Mouse (Mus musculus) heart, adult 2 months (tissue): ENCODE measurements at regions not wholly inside any gene's neighbourhood (a gene's known extent, or its start where the extent isn't known, plus 50 kb on each side); places are given as distances from the start of the nearest gene placed in this dataset.

Source experiments
- DNase-seq, 2 experiments: peaks; one replicate each; pipeline ENCODE4 v3.0.0; 2021
- H3K27ac ChIP-seq: fragments of 200-600 bp; 2 replicates; pipeline ENCODE4 v1.8.1; 2022
- H3K27me3 ChIP-seq: fragments of 200-500 bp; 2 replicates; pipeline ENCODE4 v1.6.1; 2012; ENCODE audit warnings: mild to moderate bottlenecking, low read length, inconsistent platforms, mixed read lengths; ENCODE audit not compliant: control insufficient read depth, insufficient read depth
- H3K36me3 ChIP-seq: fragments of 200-500 bp; 2 replicates; pipeline ENCODE4 v1.6.1; 2012; ENCODE audit warnings: low read length, inconsistent platforms; ENCODE audit not compliant: control insufficient read depth, insufficient read depth
- H3K4me1 ChIP-seq: fragments of 200-500 bp; 2 replicates; pipeline ENCODE4 v1.6.1; 2011; ENCODE audit warnings: low read length; ENCODE audit not compliant: control insufficient read depth, insufficient read depth
- H3K4me3 ChIP-seq: fragments of 200-600 bp; 2 replicates; pipeline ENCODE4 v1.8.1; 2022
- H3K79me2 ChIP-seq: fragments of 200-500 bp; replicated peaks from 2 replicates; pipeline ENCODE4 v1.6.1; 2012; ENCODE audit warnings: mild to moderate bottlenecking, inconsistent platforms, low read length, moderate library complexity, mixed read lengths; ENCODE audit not compliant: control insufficient read depth, insufficient read depth
- H3K9ac ChIP-seq: fragments of 200-500 bp; 2 replicates; pipeline ENCODE4 v1.6.1; 2012; ENCODE audit warnings: low read depth, mild to moderate bottlenecking, control low read depth, inconsistent platforms, low read length, mixed read lengths
- CTCF ChIP-seq: fragments of 200-600 bp; IDR thresholded peaks from 2 replicates; pipeline ENCODE4 v1.8.1; 2022; ENCODE audit warnings: antibody characterized with exemption, mild to moderate bottlenecking, moderate library complexity
- EP300 ChIP-seq: fragments of 200-500 bp; IDR thresholded peaks from 2 replicates; pipeline ENCODE4 v1.6.1; 2011; ENCODE audit warnings: low read depth, low read length, control low read depth; ENCODE audit not compliant: insufficient read depth
- POLR2A ChIP-seq: fragments of 200-500 bp; IDR thresholded peaks from 2 replicates; pipeline ENCODE4 v1.6.1; 2011; ENCODE audit warnings: mild to moderate bottlenecking, low read depth, low read length, control low read depth; ENCODE audit not compliant: insufficient read depth
- WGBS: fragments of 180-500 bp; shearing (Covaris S2); methylation state at CpG from one replicate; pipeline ENCODE4 v1.1.7; 2018; 5-methylcytosine and 5-hydroxymethylcytosine counted together
- intact Hi-C: fragments of 180-260 bp; cut with DNase I; formaldehyde crosslinking; loops from one replicate; pipeline ENCODE4 v1.15.1; 2025

DNA sequence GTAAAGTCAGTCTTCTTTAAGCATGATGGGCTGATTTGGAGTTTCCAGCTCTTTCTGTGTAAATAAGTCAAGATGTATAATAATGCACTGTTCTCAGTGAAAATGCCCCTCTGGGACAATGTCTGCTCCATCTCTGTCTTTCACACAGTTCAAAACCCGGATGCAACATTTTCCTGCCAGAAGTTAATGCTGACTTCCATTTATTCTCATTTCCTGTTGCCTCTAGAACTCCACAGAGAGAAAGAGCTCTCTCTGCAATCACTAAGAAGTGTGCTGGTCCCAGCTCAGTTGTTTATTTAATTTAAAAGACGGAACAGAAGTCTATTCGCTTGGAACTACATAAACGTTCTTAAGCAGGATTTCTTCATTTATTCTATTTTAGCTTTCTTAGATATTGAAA lies 92.0 kb upstream of the Hpgd start:
- Histone ChIP-seq H3K79me2 (no peaks in the 10 kb centered on the region), H3K27me3 (no peaks in the 10 kb centered on the region), H3K4me1 (no peaks in the 10 kb centered on the region), H3K9ac (no peak overlapping the region), H3K36me3 (no peaks in the 10 kb centered on the region), H3K27ac (no peak overlapping the region), H3K4me3 (no peak overlapping the region)
- DNase-seq = no peak
- TF ChIP-seq POLR2A (no peak), CTCF (no peak), EP300 (no peak)
- intact Hi-C loops = no loop called here
- WGBS = 33% methylated on average over 4 of the region's 4 CpGs

DNA sequence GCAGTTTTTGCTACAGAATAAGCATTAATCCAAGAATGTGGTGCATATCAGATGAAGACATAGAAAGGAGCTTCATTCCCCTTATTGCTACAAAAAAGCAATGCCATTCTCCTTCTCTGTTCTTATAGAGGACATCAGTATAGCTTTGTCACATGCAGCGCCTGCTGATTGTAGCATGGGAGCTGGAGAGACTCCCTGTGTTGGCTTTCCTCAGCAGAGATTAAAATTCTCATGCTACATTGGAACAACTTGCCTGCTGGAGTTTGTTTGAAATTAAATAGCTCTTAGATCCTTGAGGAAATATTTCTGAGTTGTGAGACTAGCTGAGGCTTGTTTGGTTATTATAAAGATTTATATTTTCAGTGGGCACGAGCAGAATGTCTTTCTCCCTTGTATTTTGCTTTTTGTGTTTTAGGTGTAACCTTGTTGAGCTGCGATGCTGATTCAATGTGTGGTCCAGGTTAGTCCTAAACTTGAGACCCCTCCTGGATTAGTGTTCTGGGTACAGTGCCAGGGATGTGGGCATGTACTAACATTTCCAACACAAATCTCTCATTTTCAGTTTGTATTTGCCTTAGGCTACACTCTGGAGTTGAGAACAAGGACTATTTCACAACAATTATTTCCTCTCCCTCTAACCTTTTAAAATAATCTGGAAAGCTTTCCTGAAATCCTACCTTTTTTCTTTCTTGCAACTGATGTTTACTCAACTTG lies 82.3 kb upstream of the Hpgd start:
- 89% methylated on average over 3 of the region's 3 CpGs for WGBS
- no peak for DNase-seq
- Histone ChIP-seq H3K27ac (no peak overlapping the region), H3K4me1 (no peaks in the 10 kb centered on the region), H3K79me2 (no peaks in the 10 kb centered on the region), H3K9ac (no peak overlapping the region), H3K4me3 (no peak overlapping the region), H3K27me3 (no peaks in the 10 kb centered on the region), H3K36me3 (no peaks in the 10 kb centered on the region)
- intact Hi-C loops = no loop called here
- TF ChIP-seq EP300 (no peak), POLR2A (no peak), CTCF (no peak)

DNA sequence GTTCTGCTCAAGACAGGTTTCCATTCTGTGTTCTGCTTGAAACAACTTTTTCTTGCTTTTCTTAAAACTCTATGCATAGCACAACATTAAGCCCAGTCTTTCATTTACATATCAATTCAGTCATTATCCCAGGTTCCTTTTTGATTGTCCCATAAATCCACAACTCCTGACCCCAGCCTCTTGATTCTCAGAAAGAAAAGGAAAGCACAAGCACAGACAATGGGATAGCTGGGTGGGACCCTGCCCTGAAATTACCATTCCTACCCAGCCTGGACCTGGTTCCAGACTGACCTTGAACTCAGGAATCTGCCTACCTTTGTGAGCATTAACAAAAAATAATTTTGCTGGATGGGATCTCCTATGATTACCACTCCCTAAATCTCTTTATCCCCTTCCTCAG lies 75.5 kb upstream of the Hpgd start:
- no peak for TF ChIP-seq POLR2A
- no peak for TF ChIP-seq CTCF
- TF ChIP-seq EP300 = no peak
- H3K36me3 ChIP-seq = no peaks in the 10 kb centered on the region
- intact Hi-C loops = no loop called here
- no peak for DNase-seq
- H3K9ac ChIP-seq = no peak overlapping the region
- no peaks in the 10 kb centered on the region for H3K4me1 ChIP-seq
- no peak overlapping the region for H3K4me3 ChIP-seq
- H3K27ac ChIP-seq = no peak overlapping the region
- no peaks in the 10 kb centered on the region for H3K27me3 ChIP-seq
- no peaks in the 10 kb centered on the region for H3K79me2 ChIP-seq

DNA sequence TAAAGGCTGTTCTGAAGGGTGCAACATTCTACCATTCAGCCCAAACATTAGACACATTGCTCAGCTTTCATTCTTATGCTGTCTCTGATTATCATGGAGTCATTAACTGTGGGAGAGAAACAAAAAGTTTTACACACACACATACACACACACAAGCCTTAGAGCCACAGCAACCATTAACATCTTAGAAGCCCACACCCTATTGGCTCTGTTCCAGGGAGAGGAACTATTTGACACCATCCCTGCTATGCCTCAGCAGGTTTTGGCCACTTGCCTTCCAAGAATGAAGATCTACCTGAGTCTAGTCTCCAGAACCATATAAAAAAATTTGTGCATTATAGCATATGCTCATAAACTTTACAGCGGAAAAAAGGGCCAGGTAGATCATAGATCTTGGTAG lies 75.0 kb upstream of the Hpgd start:
- no peaks in the 10 kb centered on the region for H3K27me3 ChIP-seq
- no peak overlapping the region for H3K9ac ChIP-seq
- no peak overlapping the region for H3K27ac ChIP-seq
- no peak overlapping the region for H3K4me3 ChIP-seq
- 91% methylated on average over 1 of the region's 1 CpGs for WGBS
- no peak for DNase-seq
- no peaks in the 10 kb centered on the region for H3K4me1 ChIP-seq
- intact Hi-C loops = no loop called here
- TF ChIP-seq POLR2A = no peak
- no peaks in the 10 kb centered on the region for H3K36me3 ChIP-seq
- H3K79me2 ChIP-seq = no peaks in the 10 kb centered on the region

DNA sequence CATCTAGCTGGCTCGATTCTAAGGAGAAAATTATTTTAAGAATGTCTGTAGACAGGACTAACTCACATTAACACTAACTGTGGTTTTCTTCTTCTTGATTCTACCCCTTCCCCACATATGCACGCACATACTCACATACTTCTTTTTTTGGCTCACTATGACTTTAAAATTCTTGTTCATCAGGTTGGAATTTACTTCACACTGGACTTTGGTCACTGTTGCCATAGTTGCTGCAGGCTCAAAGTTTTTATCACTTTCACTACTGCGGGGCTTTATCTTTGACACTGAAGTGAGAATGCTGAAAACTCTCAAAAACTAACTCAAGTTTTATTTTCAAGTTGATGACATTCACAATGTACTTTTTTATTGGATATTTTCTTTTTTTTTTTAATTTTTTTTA lies 71.4 kb upstream of the Hpgd start:
- H3K9ac ChIP-seq = no peak overlapping the region
- no peak for DNase-seq
- H3K4me3 ChIP-seq = no peak overlapping the region
- WGBS = 73% methylated on average over 3 of the region's 3 CpGs
- no peaks in the 10 kb centered on the region for H3K4me1 ChIP-seq
- H3K27me3 ChIP-seq = no peaks in the 10 kb centered on the region
- no peak overlapping the region for H3K27ac ChIP-seq
- H3K79me2 ChIP-seq = no peaks in the 10 kb centered on the region
- no peaks in the 10 kb centered on the region for H3K36me3 ChIP-seq
- intact Hi-C loops = no loop called here
- TF ChIP-seq POLR2A = no peak

DNA sequence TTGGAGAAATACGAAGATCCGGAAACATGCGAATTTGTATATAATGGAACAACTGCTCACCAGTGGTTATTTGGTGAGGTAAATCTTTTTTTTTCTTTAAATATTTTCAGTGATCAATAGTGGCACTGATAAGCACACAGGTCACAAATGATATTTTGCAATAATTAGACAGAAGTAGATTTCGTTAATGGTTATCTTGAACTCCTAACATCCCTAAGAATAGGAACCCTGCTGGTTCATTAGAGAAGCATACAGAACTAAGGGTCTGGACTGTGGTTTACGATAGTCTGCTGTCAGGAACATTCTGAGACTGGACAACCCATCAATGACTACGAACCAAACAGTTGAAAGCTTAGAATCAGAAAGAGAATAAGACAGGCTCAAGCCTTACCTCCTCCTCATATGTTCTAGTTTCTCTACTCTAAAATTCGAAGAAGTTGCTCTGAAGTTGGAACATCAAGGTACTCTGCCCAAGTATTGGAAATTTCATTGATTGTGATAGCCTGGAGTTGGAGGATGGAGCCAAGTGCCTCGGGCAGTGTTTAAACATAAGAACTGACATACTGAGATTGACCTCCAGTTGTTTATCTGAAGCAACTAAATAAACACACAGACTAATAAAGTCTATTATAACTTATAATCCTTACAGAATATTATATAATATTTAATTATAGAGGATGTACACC lies 63.6 kb upstream of the Hpgd start:
- no peak overlapping the region for H3K4me3 ChIP-seq
- no peaks in the 10 kb centered on the region; the same call in 1 of the 2 replicates for H3K4me1 ChIP-seq
- no peaks in the 10 kb centered on the region for H3K36me3 ChIP-seq
- DNase-seq = no peak
- 90% methylated on average over 8 of the region's 8 CpGs for WGBS
- no peaks in the 10 kb centered on the region for H3K79me2 ChIP-seq
- H3K9ac ChIP-seq = no peak overlapping the region
- intact Hi-C loops = no loop called here
- TF ChIP-seq EP300 = no peak
- TF ChIP-seq POLR2A = no peak
- no peak for TF ChIP-seq CTCF
- H3K27ac ChIP-seq = no peak overlapping the region
- H3K27me3 ChIP-seq = no peaks in the 10 kb centered on the region
